Mouse (Mus musculus) erythroblast, embryonic 14.5 days (primary cell): Measurements from ENCODE around the gene Pdk2.

ENCODE experiments used
- GATA1 ChIP-seq: IDR thresholded peaks from 2 replicates; pipeline ENCODE4 v1.6.1; 2012; ENCODE audit warnings: low read length, inconsistent platforms, mixed read lengths
- TAL1 ChIP-seq: IDR thresholded peaks from 3 replicates; pipeline ENCODE4 v1.6.1; 2012; ENCODE audit warnings: low read length, inconsistent platforms, mixed read lengths

DNA sequence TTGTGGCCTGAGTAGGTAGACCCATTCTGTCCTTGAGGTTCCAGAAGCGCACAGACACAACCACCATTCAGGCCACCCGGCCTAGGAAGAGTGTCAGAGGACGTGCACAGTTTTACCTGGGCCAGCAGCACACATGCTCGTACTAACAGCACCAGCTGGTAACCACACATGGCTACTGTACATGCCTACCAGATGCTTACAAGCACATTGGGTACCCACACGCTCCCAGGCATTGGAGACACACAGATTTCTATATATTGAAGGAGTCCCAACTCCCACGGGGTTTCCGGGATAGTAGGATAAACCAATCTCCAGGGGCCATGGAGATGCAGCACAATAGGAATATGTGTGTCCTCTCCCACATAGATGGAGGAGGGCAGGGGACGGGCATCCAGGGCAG, 38.4 kb downstream of the Pdk2 start:
- TF ChIP-seq GATA1 (no peak), TAL1 (no peak)
